Mouse (Mus musculus): ENCODE results near the gene Aox1. TPM values are rescaled to one million over a fixed set of nuclear protein-coding genes. Genes with fewer than 3 reads are reported as not detected.
"Not testable (repeated sequence)": the region's sequence is repeated elsewhere in the genome, so short reads cannot be mapped to it uniquely, and the experiment has no call there.

Gene Aox1
- polyA plus RNA-seq, 1 experiment from 2014 or later = 0.07 TPM

GRCm38 (mm10) chr1:58027707-58028106 is 2.0 kb upstream of the Aox1 start:
- no peak overlapping the region for H3K4me3 ChIP-seq (ENCODE audit: low read depth, low read length)
- no peaks in the 10 kb centered on the region for H3K27me3 ChIP-seq (replicated peaks; ENCODE audit: control insufficient read depth, insufficient read depth, low read length)
- DNase-seq (ENCODE audit: low spot score) = no peak
- H3K9me3 ChIP-seq (ENCODE audit: control insufficient read depth, low read length) = no peaks in the 10 kb centered on the region
- 37% methylated on average over 7 of the region's 7 CpGs for WGBS
- peaks cover 30% of the 10 kb centered on the region for H3K4me1 ChIP-seq (replicated peaks; ENCODE audit: control insufficient read depth, insufficient read depth, low read length)
- peak overlapping the region; percentile 58 for H3K27ac ChIP-seq (ENCODE audit: low read depth, low read length)
- H3K36me3 ChIP-seq (ENCODE audit: control insufficient read depth, insufficient read depth, low read length) = peaks cover 4% of the 10 kb centered on the region; the same call in 1 of the 2 replicates
- H3K4me2 ChIP-seq = peak overlapping the region; percentile 55
- ATAC-seq (replicated peaks; ENCODE audit: low FRiP score) = peak; percentile 62
- H3K9ac ChIP-seq (ENCODE audit: low read depth, low read length) = no peak overlapping the region

GRCm38 (mm10) chr1:58030156-58030871 is 583 bp downstream of the Aox1 start:
- ATAC-seq (replicated peaks; ENCODE audit: low FRiP score) = no peak
- 29% methylated on average over 13 of the region's 13 CpGs for whole genome bisulfite sequencing
- Histone ChIP-seq H3K36me3 (ENCODE audit: control insufficient read depth, insufficient read depth, low read length) (no peaks in the 10 kb centered on the region), H3K27me3 (replicated peaks; ENCODE audit: control insufficient read depth, insufficient read depth, low read length) (no peaks in the 10 kb centered on the region), H3K4me3 (ENCODE audit: low read depth, low read length) (peak overlapping the region; percentile 42), H3K27ac (ENCODE audit: low read depth, low read length) (no peak overlapping the region), H3K9ac (ENCODE audit: low read depth, low read length) (peak overlapping the region; percentile 46; the same call in 1 of the 2 replicates), H3K4me1 (replicated peaks; ENCODE audit: control insufficient read depth, insufficient read depth, low read length) (peaks cover 30% of the 10 kb centered on the region), H3K4me2 (peak overlapping the region; percentile 74), H3K9me3 (ENCODE audit: control insufficient read depth, low read length) (no peaks in the 10 kb centered on the region)
- DNase-seq (ENCODE audit: low spot score) = no peak

DNA sequence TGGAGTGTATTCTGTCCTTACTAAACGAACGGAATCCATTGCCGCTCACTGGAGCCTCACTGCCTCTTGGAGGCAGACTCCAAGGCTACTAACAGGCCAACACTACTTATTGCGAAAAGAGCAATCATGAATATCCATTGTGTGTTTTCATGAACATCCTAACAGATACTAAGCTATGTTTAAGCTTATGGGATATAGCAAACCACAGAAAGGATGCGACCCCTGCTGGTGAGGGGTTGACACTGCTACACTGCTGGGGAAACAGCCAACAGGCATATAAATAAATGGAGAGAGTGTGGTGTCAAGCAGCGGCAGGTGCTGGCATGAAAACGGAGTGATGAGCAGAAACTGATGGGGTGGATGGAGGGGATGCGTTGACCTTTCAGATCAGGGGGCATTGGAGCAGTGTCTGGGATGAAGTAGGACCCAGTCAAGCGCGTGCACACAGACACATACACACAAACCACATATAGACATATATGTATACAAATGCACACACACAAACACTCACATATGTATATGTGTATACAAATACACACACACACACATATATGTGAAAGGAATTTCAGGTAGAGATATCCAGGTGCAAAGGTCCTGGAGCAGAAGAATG is 1.5 kb downstream of the Aox1 start:
- Histone ChIP-seq H3K4me2 (no peak overlapping the region; the same call in 1 of the 2 replicates), H3K4me3 (ENCODE audit: low read depth, low read length) (no peak overlapping the region), H3K36me3 (ENCODE audit: control insufficient read depth, insufficient read depth, low read length) (no peaks in the 10 kb centered on the region), H3K9me3 (ENCODE audit: control insufficient read depth, low read length) (no peaks in the 10 kb centered on the region), H3K27me3 (replicated peaks; ENCODE audit: control insufficient read depth, insufficient read depth, low read length) (no peaks in the 10 kb centered on the region), H3K9ac (ENCODE audit: low read depth, low read length) (no peak overlapping the region), H3K4me1 (replicated peaks; ENCODE audit: control insufficient read depth, insufficient read depth, low read length) (peaks cover 30% of the 10 kb centered on the region), H3K27ac (ENCODE audit: low read depth, low read length) (no peak overlapping the region)
- 56% methylated on average over 10 of the region's 10 CpGs for WGBS
- DNase-seq (ENCODE audit: low spot score) (peak; percentile 65), ATAC-seq (replicated peaks; ENCODE audit: low FRiP score) (no peak)

GRCm38 (mm10) chr1:58037306-58037705 is 7.6 kb downstream of the Aox1 start:
- not testable (repeated sequence) for H3K27me3 ChIP-seq (replicated peaks; ENCODE audit: control insufficient read depth, insufficient read depth, low read length); H3K9me3 ChIP-seq (ENCODE audit: control insufficient read depth, low read length); H3K4me2 ChIP-seq; DNase-seq (ENCODE audit: low spot score); H3K4me3 ChIP-seq (ENCODE audit: low read depth, low read length); H3K36me3 ChIP-seq (ENCODE audit: control insufficient read depth, insufficient read depth, low read length); H3K9ac ChIP-seq (ENCODE audit: low read depth, low read length); H3K4me1 ChIP-seq (replicated peaks; ENCODE audit: control insufficient read depth, insufficient read depth, low read length); H3K27ac ChIP-seq (ENCODE audit: low read depth, low read length); ATAC-seq (replicated peaks; ENCODE audit: low FRiP score)
- 90% methylated on average over 9 of the region's 9 CpGs for WGBS

DNA sequence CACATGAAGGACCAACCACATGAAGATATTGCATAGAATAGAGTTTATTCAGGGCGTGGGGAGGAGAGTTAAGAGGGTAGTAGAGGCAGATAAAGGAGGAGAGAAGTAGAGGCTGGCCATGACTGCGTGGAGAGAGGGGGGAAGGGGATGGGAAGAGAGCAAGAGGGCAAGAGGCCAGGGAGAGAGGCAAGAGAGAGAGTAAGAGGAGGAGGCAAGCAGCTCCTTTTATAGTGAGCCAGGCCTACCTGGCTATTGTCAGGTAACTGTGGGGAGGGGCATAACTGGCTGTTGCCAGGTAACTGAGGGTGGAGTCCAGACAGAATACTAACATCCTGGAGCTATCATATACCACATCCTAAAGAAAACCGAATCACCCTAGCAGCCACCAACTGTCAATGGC is 15.3 kb downstream of the Aox1 start:
- Histone ChIP-seq H3K4me2 (no peak overlapping the region), H3K9ac (ENCODE audit: low read depth, low read length) (no peak overlapping the region), H3K4me3 (ENCODE audit: low read depth, low read length) (no peak overlapping the region), H3K27ac (ENCODE audit: low read depth, low read length) (no peak overlapping the region), H3K9me3 (ENCODE audit: control insufficient read depth, low read length) (no peaks in the 10 kb centered on the region), H3K27me3 (replicated peaks; ENCODE audit: control insufficient read depth, insufficient read depth, low read length) (no peaks in the 10 kb centered on the region), H3K4me1 (replicated peaks; ENCODE audit: control insufficient read depth, insufficient read depth, low read length) (no peaks in the 10 kb centered on the region), H3K36me3 (ENCODE audit: control insufficient read depth, insufficient read depth, low read length) (no peaks in the 10 kb centered on the region)
- DNase-seq (ENCODE audit: low spot score) (no peak), ATAC-seq (replicated peaks; ENCODE audit: low FRiP score) (no peak)
- 57% methylated on average over 3 of the region's 3 CpGs for WGBS

- Histone ChIP-seq H3K27ac (ENCODE audit: low read depth, low read length) (no peak overlapping the region), H3K27me3 (replicated peaks; ENCODE audit: control insufficient read depth, insufficient read depth, low read length) (no peaks in the 10 kb centered on the region), H3K36me3 (ENCODE audit: control insufficient read depth, insufficient read depth, low read length) (no peaks in the 10 kb centered on the region), H3K4me1 (replicated peaks; ENCODE audit: control insufficient read depth, insufficient read depth, low read length) (no peaks in the 10 kb centered on the region), H3K4me2 (no peak overlapping the region), H3K9ac (ENCODE audit: low read depth, low read length) (no peak overlapping the region), H3K4me3 (ENCODE audit: low read depth, low read length) (no peak overlapping the region), H3K9me3 (ENCODE audit: control insufficient read depth, low read length) (no peaks in the 10 kb centered on the region)
- DNase-seq (ENCODE audit: low spot score) (no peak), ATAC-seq (replicated peaks; ENCODE audit: low FRiP score) (no peak)
- WGBS = 74% methylated on average over 5 of the region's 5 CpGs
These were observed 15.8 kb downstream of the Aox1 start for GRCm38 (mm10) chr1:58045546-58045945.

- Histone ChIP-seq H3K36me3 (ENCODE audit: control insufficient read depth, insufficient read depth, low read length) (no peaks in the 10 kb centered on the region), H3K4me2 (no peak overlapping the region), H3K9me3 (ENCODE audit: control insufficient read depth, low read length) (no peaks in the 10 kb centered on the region), H3K4me3 (ENCODE audit: low read depth, low read length) (no peak overlapping the region), H3K27ac (ENCODE audit: low read depth, low read length) (no peak overlapping the region), H3K9ac (ENCODE audit: low read depth, low read length) (no peak overlapping the region), H3K4me1 (replicated peaks; ENCODE audit: control insufficient read depth, insufficient read depth, low read length) (no peaks in the 10 kb centered on the region), H3K27me3 (replicated peaks; ENCODE audit: control insufficient read depth, insufficient read depth, low read length) (no peaks in the 10 kb centered on the region)
- ATAC-seq (replicated peaks; ENCODE audit: low FRiP score) (no peak), DNase-seq (ENCODE audit: low spot score) (no peak)
- WGBS = 74% methylated on average over 3 of the region's 3 CpGs
These were observed 17.1 kb downstream of the Aox1 start for GRCm38 (mm10) chr1:58046721-58047290.

DNA sequence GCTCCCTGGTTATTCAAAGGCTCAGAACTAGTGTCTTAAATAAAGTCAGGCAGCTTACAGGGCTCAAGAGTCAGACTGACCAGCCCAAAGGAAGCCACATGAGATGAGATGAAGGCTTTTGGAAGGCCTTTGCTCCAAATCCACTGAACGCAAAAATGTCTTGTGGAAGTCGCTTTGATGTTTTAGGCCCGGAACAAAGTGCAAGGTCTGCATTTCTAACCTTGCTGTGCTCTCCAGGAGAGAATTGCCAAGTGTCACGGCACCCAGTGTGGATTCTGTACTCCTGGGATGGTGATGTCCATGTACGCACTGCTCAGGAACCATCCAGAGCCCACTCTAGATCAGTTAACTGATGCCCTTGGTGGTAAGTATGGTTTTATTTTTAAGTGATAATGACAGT is 19.4 kb downstream of the Aox1 start:
- DNase-seq (ENCODE audit: low spot score) (no peak), ATAC-seq (replicated peaks; ENCODE audit: low FRiP score) (no peak)
- Histone ChIP-seq H3K4me2 (no peak overlapping the region), H3K27me3 (replicated peaks; ENCODE audit: control insufficient read depth, insufficient read depth, low read length) (no peaks in the 10 kb centered on the region), H3K27ac (ENCODE audit: low read depth, low read length) (no peak overlapping the region), H3K9ac (ENCODE audit: low read depth, low read length) (no peak overlapping the region), H3K9me3 (ENCODE audit: control insufficient read depth, low read length) (no peaks in the 10 kb centered on the region), H3K36me3 (ENCODE audit: control insufficient read depth, insufficient read depth, low read length) (no peaks in the 10 kb centered on the region), H3K4me1 (replicated peaks; ENCODE audit: control insufficient read depth, insufficient read depth, low read length) (no peaks in the 10 kb centered on the region), H3K4me3 (ENCODE audit: low read depth, low read length) (no peak overlapping the region)
- WGBS = 84% methylated on average over 5 of the region's 5 CpGs

- ATAC-seq (replicated peaks; ENCODE audit: low FRiP score) = no peak
- H3K27ac ChIP-seq (ENCODE audit: low read depth, low read length) = no peak overlapping the region
- H3K9ac ChIP-seq (ENCODE audit: low read depth, low read length) = no peak overlapping the region
These were observed 25.9 kb downstream of the Aox1 start for GRCm38 (mm10) chr1:58055598-58055997.

More at GRCm38 (mm10) chr1:58055598-58055997, 25.9 kb downstream of the Aox1 start:
- WGBS = 86% methylated on average over 11 of the region's 11 CpGs
- no peaks in the 10 kb centered on the region for H3K36me3 ChIP-seq (ENCODE audit: control insufficient read depth, insufficient read depth, low read length)
- H3K4me3 ChIP-seq (ENCODE audit: low read depth, low read length) = no peak overlapping the region
- no peaks in the 10 kb centered on the region for H3K4me1 ChIP-seq (replicated peaks; ENCODE audit: control insufficient read depth, insufficient read depth, low read length)
- H3K9me3 ChIP-seq (ENCODE audit: control insufficient read depth, low read length) = no peaks in the 10 kb centered on the region
- H3K27me3 ChIP-seq (replicated peaks; ENCODE audit: control insufficient read depth, insufficient read depth, low read length) = no peaks in the 10 kb centered on the region
- no peak overlapping the region for H3K4me2 ChIP-seq
- no peak for DNase-seq (ENCODE audit: low spot score)
